Mouse (Mus musculus): ENCODE measurements around the gene Adora1.

GRCm38 (mm10) chr1:134217942-134218341 lies 17.3 kb downstream of the Adora1 start:
- TF ChIP-seq EP300 (IDR thresholded peaks at IDR 0.05; ENCODE audit: low read depth), result no peak
- TF ChIP-seq CTCF (IDR thresholded peaks at IDR 0.05; ENCODE audit: low read depth), result no peak

Measured in liver, embryonic 14.5 days (tissue).